Mouse (Mus musculus): ENCODE data around the gene Zc3h15.
"Not testable (repeated sequence)": the region's sequence is repeated elsewhere in the genome, so short reads cannot be mapped to it uniquely, and the experiment has no call there.

The Zc3h15 gene

DNA sequence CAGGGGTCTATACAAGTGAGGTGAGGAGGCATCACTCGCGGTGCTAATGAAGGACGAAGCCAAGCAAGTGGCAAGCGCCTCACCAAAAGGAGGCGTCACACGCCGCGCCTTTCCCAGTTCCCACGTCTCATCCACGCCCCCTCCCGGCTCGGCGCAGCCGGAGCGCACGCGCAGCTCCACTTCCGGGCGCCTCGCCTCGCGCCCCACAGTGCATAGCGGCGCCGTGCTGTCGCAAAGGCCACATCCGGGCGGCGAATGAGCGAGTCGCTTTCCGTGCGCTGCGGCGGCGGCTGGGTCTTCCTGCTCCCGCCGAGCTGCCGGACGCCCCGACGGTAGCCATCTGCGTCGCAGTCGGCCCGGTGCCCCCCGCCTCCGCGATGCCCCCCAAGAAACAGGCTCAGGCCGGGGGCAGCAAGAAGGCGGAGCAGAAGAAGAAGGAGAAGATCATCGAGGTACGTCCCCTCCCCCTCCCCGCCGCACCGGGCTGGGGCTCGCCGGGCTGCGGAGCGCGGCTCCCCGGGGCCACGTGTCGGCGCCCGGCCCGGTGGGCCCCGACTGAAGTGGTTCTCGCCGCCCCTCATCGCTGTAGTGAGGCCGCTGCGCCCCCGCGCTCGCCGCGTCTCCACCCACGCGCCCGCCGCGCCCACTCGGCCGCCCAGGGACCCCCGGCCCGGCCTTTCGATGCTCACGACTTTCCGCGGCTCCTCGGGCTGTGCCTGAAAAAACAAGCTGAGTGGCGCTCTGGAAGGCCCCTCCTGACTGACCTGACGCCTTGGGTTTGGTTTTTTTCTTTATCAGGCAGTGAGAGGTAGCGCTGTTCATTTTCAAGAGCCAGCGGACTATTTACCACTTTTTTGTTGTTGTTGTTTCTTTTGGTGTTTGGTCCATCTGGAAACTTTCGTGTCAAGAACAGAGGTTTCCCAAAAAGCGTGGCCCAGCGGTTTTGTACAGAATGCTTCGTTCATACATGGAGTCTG, at the start of gene Zc3h15:
Zc3h15 (plus strand) TSS at position 160 of the 977 bp plus-strand sequence.
- DNase-seq, result peak; percentile 93 to 94

DNA sequence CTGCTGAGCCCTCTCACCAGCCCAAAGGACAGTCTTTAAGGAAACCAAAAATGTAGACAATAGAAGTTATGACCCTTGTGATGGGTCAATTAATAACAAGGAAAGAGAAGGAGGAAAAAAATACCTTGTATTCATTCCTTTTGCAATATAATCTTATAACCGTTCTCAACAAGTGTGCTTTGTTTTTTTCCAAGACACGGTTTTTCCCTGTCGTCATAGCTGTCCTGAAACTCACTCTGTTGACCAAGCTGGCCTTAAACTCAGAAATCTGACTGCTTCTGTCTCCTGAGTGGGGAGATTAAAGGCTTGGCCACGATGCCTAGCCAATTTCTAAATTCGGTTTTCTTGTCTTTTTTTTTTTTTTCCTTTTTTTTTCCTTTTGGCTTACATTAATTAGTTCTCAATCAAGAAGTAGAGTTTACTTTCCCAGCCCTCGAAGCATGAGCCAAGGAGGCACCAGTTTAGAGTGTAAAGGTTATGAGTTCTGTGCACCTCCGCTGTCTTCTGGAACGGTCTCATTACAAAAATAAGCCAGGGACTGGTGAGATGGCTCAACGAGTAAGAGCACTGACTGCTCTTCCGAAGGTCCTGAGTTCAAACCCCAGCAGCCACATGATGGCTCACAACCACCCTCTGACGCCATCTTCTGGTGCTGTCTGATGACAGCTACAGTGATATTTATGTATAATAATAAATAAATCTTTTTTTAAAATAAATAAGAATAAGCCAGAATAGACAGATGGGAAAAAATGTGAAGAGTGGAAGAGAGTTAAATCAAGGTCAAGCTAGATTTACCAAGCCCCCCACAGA, 23.5 kb upstream of the Zc3h15 start:
- DNase-seq, result no peak

DNA sequence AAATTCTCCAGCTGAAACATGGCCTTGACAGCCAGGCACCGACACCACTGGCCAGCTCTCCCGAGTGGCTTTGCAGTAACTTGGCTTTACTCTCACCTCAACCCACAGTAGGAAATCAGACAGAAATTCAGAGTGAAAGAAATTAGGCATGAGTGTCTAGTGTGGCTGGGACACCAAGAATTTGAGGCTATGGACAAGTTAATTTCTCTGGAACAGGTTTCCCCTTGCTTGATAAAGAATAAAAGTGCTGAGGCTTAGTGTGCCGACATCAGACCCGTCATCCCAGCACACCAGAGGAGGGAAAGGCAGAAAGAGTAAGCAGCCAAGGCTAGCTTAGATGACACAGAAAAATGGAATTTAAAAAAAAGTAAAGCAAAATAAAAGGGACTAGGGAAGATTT, 22.7 kb upstream of the Zc3h15 start:
- no peak for DNase-seq

DNA sequence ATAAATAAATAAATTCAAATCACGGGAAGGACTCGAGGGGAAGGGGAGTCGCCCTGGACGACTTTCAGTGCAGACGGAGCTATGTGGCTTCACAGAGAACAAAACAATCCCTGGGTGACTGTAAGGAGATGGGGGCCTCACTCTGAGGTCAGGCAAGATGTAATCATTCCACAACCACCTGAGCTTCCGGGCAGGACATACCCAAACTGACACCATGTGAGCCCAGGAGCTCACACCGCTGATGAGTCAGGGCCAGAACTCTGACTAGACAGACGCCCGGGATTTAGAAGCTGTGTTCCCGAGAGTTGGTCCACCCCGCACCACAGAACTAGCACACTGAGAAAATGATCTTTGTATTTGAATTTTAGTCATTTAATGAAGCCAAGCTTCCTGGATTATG, 21.4 kb upstream of the Zc3h15 start:
- no peak for DNase-seq

DNA sequence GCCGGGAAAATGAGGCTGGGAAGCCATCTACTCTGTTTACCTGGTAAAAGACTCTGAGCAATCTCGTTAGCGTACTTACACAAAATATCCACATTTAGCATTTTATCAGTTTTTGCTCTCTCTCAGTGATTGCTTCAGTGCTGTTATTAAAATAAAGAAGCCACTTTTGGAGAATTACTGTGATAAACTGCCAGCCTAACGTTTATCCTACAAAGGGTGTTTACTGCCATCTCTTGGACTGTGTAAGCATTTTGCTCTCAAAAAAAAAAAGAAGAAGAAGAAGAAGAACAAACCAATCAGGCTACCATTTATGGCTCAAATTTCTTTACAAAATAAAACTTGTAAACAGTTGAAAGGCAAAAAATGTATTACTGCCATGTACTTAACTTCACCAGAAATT, 20.2 kb upstream of the Zc3h15 start:
- no peak for DNase-seq

- DNase-seq, result peak; percentile 90 to 91
Observed at GRCm38 (mm10) chr2:83625226-83626108, 18.8 kb upstream of the Zc3h15 start.

- no peak for DNase-seq
Observed at GRCm38 (mm10) chr2:83626881-83627280, 17.4 kb upstream of the Zc3h15 start.

DNA sequence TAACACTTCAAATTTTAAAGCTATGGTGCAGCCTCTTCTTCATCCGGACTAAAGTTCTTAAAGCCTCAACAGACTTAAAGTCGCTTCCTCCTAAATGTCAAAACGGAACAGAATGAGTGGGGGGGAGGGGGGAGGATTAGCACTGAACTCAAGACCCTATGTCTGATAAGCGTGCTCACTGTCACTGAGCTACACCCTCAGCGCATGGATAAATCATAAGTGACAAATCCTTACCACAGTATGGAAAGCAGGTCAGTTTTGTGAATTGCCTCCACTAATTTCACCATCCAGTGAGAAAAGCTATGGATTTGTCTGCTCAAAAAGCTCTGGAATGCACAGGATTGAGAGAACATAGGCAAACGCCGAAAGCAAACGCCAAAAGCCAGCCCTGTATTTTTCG, 16.7 kb upstream of the Zc3h15 start:
- no peak for DNase-seq

GRCm38 (mm10) chr2:83627932-83628331, 16.3 kb upstream of the Zc3h15 start:
- no peak for DNase-seq

DNA sequence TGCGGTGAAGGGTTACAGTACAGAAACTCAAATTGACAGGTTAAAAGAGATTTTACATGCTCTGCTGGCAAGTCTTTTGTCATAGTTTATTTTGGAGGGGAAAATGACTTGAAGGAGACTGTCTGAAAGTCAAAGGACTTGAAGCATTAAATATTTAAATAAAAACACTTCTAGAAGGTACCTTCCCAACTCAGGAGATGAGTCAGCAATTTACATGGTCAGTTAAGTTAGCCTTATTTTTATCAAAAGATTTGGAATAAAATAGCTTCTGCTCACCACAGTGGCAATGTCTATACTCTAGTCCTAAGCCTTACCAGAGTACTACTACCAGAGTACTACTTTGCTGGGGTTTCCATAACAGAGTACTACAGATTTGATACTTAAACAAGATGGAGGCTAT, 2.2 kb upstream of the Zc3h15 start:
- no peak for DNase-seq

- peak; percentile 18 to 24 for DNase-seq
Observed at GRCm38 (mm10) chr2:83648916-83649315, 4.7 kb downstream of the Zc3h15 start.

DNA sequence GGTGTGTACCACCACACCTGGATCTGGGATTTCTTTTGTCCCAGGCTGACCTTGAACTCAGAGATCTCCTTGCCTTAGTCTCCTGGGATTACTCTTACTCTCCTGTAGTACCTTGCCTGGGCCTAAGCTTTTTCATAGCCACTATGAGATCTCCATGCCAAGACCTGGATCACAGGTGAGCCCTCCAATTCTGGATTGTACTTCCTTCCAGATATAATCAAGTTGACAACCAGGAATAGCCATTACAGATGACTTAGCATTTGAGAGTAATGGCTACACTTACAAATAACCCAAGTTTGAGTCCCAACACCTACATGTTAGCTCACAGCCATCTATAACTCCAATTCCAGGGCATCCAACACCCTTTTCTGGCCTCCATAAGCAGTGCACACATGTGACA, 8.4 kb downstream of the Zc3h15 start:
- DNase-seq, result no peak

DNA sequence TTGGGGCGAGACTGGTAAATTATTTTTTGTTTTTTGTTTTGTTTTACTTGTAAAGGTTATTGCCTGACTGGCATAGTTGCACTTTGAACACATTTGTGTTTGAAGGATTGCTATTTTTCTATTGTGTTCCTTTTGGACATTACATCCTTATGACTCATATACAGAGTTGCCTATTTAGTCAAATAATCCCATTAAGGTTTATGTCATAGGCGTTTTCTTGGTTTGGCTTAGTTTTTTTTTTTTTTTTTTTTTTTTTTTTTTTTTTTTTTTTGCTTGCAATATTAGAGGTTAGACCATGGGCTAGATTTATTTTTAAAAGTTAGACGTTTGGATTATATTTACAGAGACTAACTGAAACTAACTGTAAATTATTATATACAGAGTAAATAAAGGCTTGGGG, 15.0 kb downstream of the Zc3h15 start:
- DNase-seq, result no peak

- no peak for DNase-seq
Observed at GRCm38 (mm10) chr2:83660114-83660513, 15.9 kb downstream of the Zc3h15 start.

- no peak for DNase-seq
Observed at GRCm38 (mm10) chr2:83661351-83661750, 17.1 kb downstream of the Zc3h15 start.

DNA sequence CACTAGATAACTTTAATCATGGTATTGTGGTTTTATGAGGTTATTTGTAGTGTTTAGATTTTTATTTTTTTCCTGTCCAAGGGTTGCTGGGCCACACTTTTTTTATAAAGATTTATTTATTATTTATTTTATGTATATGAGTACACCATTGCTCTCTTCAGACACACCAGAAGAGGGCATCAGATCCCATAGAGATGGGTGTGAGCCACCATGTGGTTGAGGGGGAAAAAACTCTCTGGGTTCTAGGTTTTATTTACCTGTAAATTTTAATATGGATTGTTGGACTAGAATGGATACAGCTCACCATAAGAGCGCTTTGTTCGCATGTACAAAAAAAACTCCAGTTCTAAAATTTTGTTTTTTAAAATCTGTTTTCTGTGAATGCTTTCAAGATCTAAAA, 20.8 kb downstream of the Zc3h15 start:
- not testable (repeated sequence) for DNase-seq

- no peak for DNase-seq
Observed at GRCm38 (mm10) chr2:83667430-83667829, 23.2 kb downstream of the Zc3h15 start.

GRCm38 (mm10) chr2:83668052-83668451, 23.8 kb downstream of the Zc3h15 start:
- DNase-seq, result no peak

GRCm38 (mm10) chr2:83669988-83670387, 25.8 kb downstream of the Zc3h15 start:
- DNase-seq, result no peak

DNA sequence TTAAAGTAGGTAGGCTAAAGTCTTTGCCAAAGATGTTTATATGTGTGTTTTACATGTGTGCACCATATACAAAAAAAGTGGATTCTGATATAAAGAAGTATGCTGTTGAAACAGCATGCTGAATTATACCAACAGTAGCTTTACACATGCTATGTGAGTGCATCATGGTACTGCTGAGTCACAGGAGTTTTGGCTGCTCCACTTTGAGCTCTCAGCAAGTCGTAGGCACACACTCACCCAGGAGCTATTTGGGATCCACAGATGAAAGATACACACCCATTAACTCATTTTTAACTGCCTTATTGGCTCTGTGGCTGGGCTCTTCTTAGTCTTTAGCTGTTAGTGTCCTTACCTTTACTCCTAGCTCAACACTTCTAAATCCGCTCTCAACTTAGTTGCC, 27.6 kb downstream of the Zc3h15 start:
- DNase-seq, result no peak

GRCm38 (mm10) chr2:83673067-83673466, 28.8 kb downstream of the Zc3h15 start:
- DNase-seq, result no peak

DNA sequence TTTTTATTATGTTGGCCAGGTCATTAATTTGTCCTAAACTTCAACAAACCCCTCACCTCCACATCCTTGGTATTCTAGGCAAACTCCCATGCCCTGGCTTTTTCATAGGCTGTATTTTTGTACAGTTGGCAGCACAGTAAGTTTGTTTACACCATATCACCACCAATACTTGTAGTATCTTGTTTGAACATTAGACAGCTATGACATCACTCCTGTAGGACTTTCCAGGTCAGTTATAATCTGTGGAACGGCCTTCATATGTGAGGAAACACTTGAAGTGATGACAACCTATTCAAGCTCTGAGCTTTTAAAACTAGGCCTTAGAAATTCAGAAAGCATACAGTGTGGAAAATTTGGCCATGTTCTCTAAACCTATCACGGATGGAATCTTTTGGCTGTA, 29.6 kb downstream of the Zc3h15 start:
- DNase-seq, result no peak

DNA sequence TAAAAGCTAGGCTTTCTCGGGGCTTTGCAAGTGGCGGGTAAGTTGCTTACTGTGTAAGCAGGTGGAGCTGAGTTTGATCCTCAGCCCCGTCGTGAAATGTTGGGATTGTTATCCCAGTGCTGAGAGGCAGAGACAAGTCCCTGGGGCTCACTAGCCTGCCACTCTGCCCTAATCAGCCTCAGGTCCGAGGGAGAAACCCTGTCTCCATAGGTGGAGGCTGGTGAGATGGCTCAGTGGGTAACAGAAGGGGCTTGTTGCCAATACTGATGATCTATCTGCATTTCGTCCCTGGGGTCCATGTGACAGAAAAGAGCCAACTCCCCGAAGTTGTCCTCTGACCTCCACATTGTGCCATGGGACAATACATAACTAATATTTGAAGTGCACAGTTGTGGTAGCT, 30.2 kb downstream of the Zc3h15 start:
- DNase-seq, result no peak
